Mouse (Mus musculus) gastrocnemius, postnatal 14 days (tissue): ENCODE results near the gene Snapc5. TPM values are rescaled to one million over a fixed set of nuclear protein-coding genes. Genes with fewer than 3 reads are reported as not detected.

ENCODE experiments used
- DNase-seq: peaks from one replicate; pipeline ENCODE4 v3.0.0; 2021; ENCODE audit warnings: mixed read lengths
- intact Hi-C: fragments of 180-260 bp; cut with DNase I; formaldehyde crosslinking; loops from one replicate; pipeline ENCODE4 v1.15.1; 2025; ENCODE audit warnings: low total_unique reads
- microRNA-seq, 2 experiments: library from miRNA; unstranded; fragments of <30 nt; microRNA quantifications; one replicate each; pipeline ENCODE4 v1.2.0; 2021
- total RNA-seq, 2 experiments: library from RNA; stranded (reverse); gene quantifications; 2 replicates each; pipeline ENCODE4 v1.2.3; 2021

The Snapc5 gene
- total RNA-seq, 2 experiments from 2014 or later: 15.6 to 16.4 TPM

GRCm38 (mm10) chr9:64231674-64232073 is 52.6 kb downstream of the Snapc5 start:
- intact Hi-C loops: no loop called here
- DNase-seq: no peak

- DNase-seq: peak; percentile 40
- intact Hi-C loops: no loop called here
These were observed 53.3 kb downstream of the Snapc5 start for GRCm38 (mm10) chr9:64232257-64232957.

Small RNA genes lying within 50 kb of the gene (microRNA-seq; reads per million reads assigned to microRNA genes)
- 0 reads per million in 2 experiments for gene Gm24106

Other genes with a start within 250 kb of the Snapc5 start
- 1 to 10 TPM; 1.9 to 2.9 TPM for gene Smad6, start 157.2 kb upstream of the Snapc5 start, total RNA-seq
- under 1 TPM in 1 of 2 experiments, not detected in 1; 0.18 TPM for gene Lctl, start 62.1 kb upstream of the Snapc5 start, total RNA-seq
- gene Zwilch, start 6.2 kb upstream of the Snapc5 start, total RNA-seq: 1 to 10 TPM; 1.9 to 2.1 TPM
- 100 to 1,000 TPM; 594 to 710 TPM for gene Rpl4, start 5.9 kb upstream of the Snapc5 start, total RNA-seq
- gene Uchl4, start 55.9 kb downstream of the Snapc5 start, total RNA-seq: 1 to 10 TPM; 2.2 to 2.5 TPM
- 10 to 100 TPM; 51.9 to 55.6 TPM for gene Map2k1, start 74.4 kb downstream of the Snapc5 start, total RNA-seq
- 10 to 100 TPM; 12.3 to 17.6 TPM for gene Tipin, start 102.3 kb downstream of the Snapc5 start, total RNA-seq
- gene Dis3l, start 162.0 kb downstream of the Snapc5 start, total RNA-seq: 10 to 100 TPM; 13.0 to 13.4 TPM
- gene Megf11, start 206.4 kb downstream of the Snapc5 start, total RNA-seq: under 1 TPM; 0.27 to 0.31 TPM